Mouse (Mus musculus) forebrain, embryonic 11.5 days (tissue): ENCODE data around the gene Foxr1. TPM values are rescaled to one million over a fixed set of nuclear protein-coding genes. Genes with fewer than 3 reads are reported as not detected.
"Not testable (repeated sequence)": the region's sequence is repeated elsewhere in the genome, so short reads cannot be mapped to it uniquely, and the experiment has no call there.

ENCODE experiments used
- ATAC-seq: fragments of 200-750 bp; cut with Nextera tagmentation; replicated peaks from 2 replicates; pipeline ENCODE4 v1.8.0; 2017; ENCODE audit warnings: moderate TSS enrichment; ENCODE audit not compliant: low FRiP score
- DNase-seq: peaks from one replicate; pipeline ENCODE4 v3.0.0-alpha.2; 2017; ENCODE audit warnings: low spot score
- H3K27ac ChIP-seq: fragments of 300-500 bp; sonication (generic); 2 replicates; pipeline ENCODE4 v1.5.1; 2014; ENCODE audit warnings: low read depth, low read length
- H3K27me3 ChIP-seq: fragments of 300-500 bp; sonication (generic); 2 replicates; pipeline ENCODE4 v1.6.1; 2014; ENCODE audit warnings: mild to moderate bottlenecking, low read length, mixed read lengths; ENCODE audit not compliant: control insufficient read depth, insufficient read depth
- H3K36me3 ChIP-seq: fragments of 300-500 bp; sonication (generic); 2 replicates; pipeline ENCODE4 v1.6.1; 2014; ENCODE audit warnings: mild to moderate bottlenecking, low read length, moderate library complexity, mixed read lengths; ENCODE audit not compliant: control insufficient read depth, insufficient read depth
- H3K4me1 ChIP-seq: fragments of 300-500 bp; sonication (generic); replicated peaks from 2 replicates; pipeline ENCODE4 v1.6.1; 2014; ENCODE audit warnings: low read length, mixed read lengths; ENCODE audit not compliant: control insufficient read depth, insufficient read depth
- H3K4me2 ChIP-seq: fragments of 300-500 bp; sonication (generic); 2 replicates; pipeline ENCODE4 v1.6.1; 2014; ENCODE audit warnings: low read depth, mild to moderate bottlenecking, low read length, moderate library complexity, mixed read lengths; ENCODE audit not compliant: severe bottlenecking
- H3K4me3 ChIP-seq: fragments of 300-500 bp; sonication (generic); 2 replicates; pipeline ENCODE4 v1.5.1; 2014; ENCODE audit warnings: low read depth, low read length
- H3K9ac ChIP-seq: fragments of 300-500 bp; sonication (generic); 2 replicates; pipeline ENCODE4 v1.6.1; 2014; ENCODE audit warnings: low read length
- H3K9me3 ChIP-seq: fragments of 300-500 bp; sonication (generic); 2 replicates; pipeline ENCODE4 v1.6.1; 2016; ENCODE audit warnings: low read length, mixed read lengths; ENCODE audit not compliant: control insufficient read depth
- WGBS: fragments of 180-500 bp; shearing (Covaris S2); extraction: QIAGEN DNeasy Blood & Tissue Kit; methylation state at CpG from one replicate; pipeline ENCODE4 v1.1.7; 2014; 5-methylcytosine and 5-hydroxymethylcytosine counted together
- polyA plus RNA-seq: library from polyadenylated mRNA; unstranded; fragments of >200 nt; fragmentation: Nextera tagmentation; extraction: Ambion mirVana; gene quantifications from 2 replicates; pipeline ENCODE4 v1.2.1, GENCODE M21; 2014

Foxr1 gene
- polyA plus RNA-seq, 1 experiment from 2014 or later: not detected

DNA sequence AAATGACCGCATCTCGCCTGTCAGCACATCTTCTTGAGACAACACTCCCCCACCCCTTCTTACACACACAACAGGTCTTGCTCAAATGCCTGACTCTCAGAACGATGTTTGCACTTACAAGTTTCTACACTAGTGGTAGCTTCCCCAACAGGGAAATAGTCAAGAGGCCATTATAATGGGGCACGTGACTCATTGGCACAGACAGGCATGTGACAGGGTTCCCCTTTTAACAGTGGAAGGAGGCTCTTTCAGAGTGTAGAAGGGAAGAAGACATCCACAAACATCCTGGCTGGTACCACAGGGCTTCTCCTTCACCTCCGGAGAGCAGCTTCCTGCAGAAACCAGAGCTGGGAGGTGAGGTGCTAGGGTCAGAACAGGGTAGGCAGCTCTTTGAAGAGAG lies 21.0 kb upstream of the Foxr1 start:
- H3K4me3 ChIP-seq: no peak overlapping the region
- no peaks in the 10 kb centered on the region for H3K36me3 ChIP-seq
- H3K27ac ChIP-seq: no peak overlapping the region
- no peaks in the 10 kb centered on the region for H3K9me3 ChIP-seq
- 86% methylated on average over 5 of the region's 5 CpGs for WGBS
- peaks cover 7% of the 10 kb centered on the region for H3K4me1 ChIP-seq
- ATAC-seq: no peak
- H3K9ac ChIP-seq: no peak overlapping the region
- H3K4me2 ChIP-seq: no peak overlapping the region
- no peaks in the 10 kb centered on the region for H3K27me3 ChIP-seq
- DNase-seq: no peak

DNA sequence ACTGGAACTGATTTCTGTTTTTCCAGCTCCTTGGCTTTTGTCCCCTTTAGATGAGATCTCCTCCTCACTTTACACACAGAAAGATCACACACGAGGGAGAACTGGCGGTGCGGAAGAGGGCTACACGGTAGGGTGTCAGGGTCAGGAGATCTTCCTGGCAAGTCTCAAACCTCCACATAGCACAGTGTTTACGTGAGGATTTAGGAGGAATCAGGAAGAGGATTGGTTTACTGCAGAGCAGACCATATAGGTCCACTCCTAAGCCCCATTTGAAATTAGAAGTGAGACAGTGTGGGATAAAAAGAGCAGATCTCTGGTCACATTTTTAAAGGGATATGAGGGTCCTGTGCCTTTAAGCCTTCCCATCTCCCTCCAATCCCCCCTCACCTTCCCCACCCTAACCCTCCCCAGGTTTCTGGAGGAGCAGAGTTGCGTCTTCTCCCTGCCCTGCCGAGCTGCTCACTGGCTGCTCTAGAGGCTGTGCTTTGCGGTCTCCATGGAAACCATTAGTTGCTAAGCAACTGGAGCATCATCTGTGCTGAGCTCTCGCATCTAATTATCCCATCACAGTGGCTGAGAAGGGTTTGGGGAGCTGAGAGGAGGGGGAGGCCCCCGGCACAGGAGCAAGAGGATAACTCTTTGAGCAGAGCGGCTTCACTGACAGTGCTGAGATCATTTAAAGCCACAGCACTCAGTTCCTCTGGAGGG lies 16.3 kb upstream of the Foxr1 start:
- WGBS: 1% methylated on average over 11 of the region's 11 CpGs
- H3K9ac ChIP-seq: peak overlapping the region; percentile 16
- H3K4me3 ChIP-seq: no peak overlapping the region

DNA sequence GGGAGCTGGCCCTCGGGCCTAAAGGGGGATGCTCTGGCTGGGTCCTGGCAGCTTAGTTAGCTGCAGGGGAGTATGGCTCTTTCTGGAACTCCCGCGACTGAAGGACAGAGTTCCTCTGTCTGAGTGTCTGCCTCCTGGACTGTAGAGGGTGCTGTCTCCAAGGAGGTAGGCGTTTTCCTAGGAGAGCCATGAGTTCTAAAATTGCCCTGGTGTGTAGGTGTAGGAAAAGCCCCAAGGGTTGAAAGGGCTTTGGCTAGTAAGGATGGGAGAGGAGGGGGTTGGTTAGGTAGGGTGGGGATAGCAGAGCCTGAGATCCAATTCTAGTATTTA lies 13.9 kb upstream of the Foxr1 start, which contains the start of gene Upk2:
TSS of gene Upk2 (minus strand) at position 86 of the 330 bp plus-strand sequence.
- no peaks in the 10 kb centered on the region for H3K27me3 ChIP-seq
- no peak for ATAC-seq

More for the DNA sequence above, 16.3 kb upstream of the Foxr1 start:
- H3K4me2 ChIP-seq: peak overlapping the region; percentile 32; the same call in 1 of the 2 replicates
- H3K27me3 ChIP-seq: no peaks in the 10 kb centered on the region
- ATAC-seq (peak; percentile 94), DNase-seq (peak; percentile 88)
- H3K4me1 ChIP-seq: peaks cover 16% of the 10 kb centered on the region
- peak overlapping the region; percentile 86 for H3K27ac ChIP-seq
- H3K36me3 ChIP-seq: no peaks in the 10 kb centered on the region
- no peaks in the 10 kb centered on the region for H3K9me3 ChIP-seq

GRCm38 (mm10) chr9:44454132-44454890 lies 13.4 kb upstream of the Foxr1 start:
- Histone ChIP-seq H3K4me1 (peaks cover 16% of the 10 kb centered on the region), H3K9ac (no peak overlapping the region), H3K4me2 (0 out of 2 replicates have a peak overlapping the region, but pooled peaks have one; percentile 8), H3K27me3 (no peaks in the 10 kb centered on the region), H3K27ac (no peak overlapping the region), H3K9me3 (no peaks in the 10 kb centered on the region), H3K36me3 (no peaks in the 10 kb centered on the region), H3K4me3 (no peak overlapping the region)
- peak; percentile 92 for DNase-seq
- 7% methylated on average over 14 of the region's 14 CpGs for WGBS
- ATAC-seq: peak; percentile 73

More for the DNA sequence above, 13.9 kb upstream of the Foxr1 start, which contains the start of gene Upk2:
- Histone ChIP-seq H3K4me3 (no peak within 1 kb of the TSS), H3K9me3 (no peaks in the 10 kb centered on the region), H3K36me3 (no peaks in the 10 kb centered on the region), H3K27ac (no peak within 1 kb of the TSS), H3K4me1 (peaks cover 16% of the 10 kb centered on the region), H3K4me2 (0 out of 2 replicates have a peak within 1 kb of the TSS, but pooled peaks have one; percentile 8), H3K9ac (no peak within 1 kb of the TSS)
- no peak for DNase-seq
- 24% methylated on average over 4 of the region's 4 CpGs for WGBS

GRCm38 (mm10) chr9:44450387-44450786 lies 9.5 kb upstream of the Foxr1 start:
- Histone ChIP-seq H3K27me3 (no peaks in the 10 kb centered on the region), H3K4me3 (no peak overlapping the region), H3K36me3 (no peaks in the 10 kb centered on the region), H3K4me1 (peaks cover 5% of the 10 kb centered on the region; the same call in 1 of the 2 replicates), H3K9ac (no peak overlapping the region), H3K9me3 (no peaks in the 10 kb centered on the region), H3K27ac (no peak overlapping the region), H3K4me2 (no peak overlapping the region)
- DNase-seq (no peak), ATAC-seq (no peak)

- not testable (repeated sequence) for H3K36me3 ChIP-seq, H3K9me3 ChIP-seq, H3K27me3 ChIP-seq, H3K9ac ChIP-seq, H3K4me2 ChIP-seq, DNase-seq, H3K4me1 ChIP-seq, H3K27ac ChIP-seq, ATAC-seq, H3K4me3 ChIP-seq
- 85% methylated on average over 7 of the region's 7 CpGs for WGBS
These were observed 3.6 kb upstream of the Foxr1 start for GRCm38 (mm10) chr9:44444402-44445025.

- DNase-seq: no peak
- Histone ChIP-seq H3K4me3 (no peak overlapping the region), H3K27me3 (no peaks in the 10 kb centered on the region), H3K9me3 (no peaks in the 10 kb centered on the region), H3K36me3 (no peaks in the 10 kb centered on the region), H3K9ac (no peak overlapping the region), H3K4me1 (no peaks in the 10 kb centered on the region), H3K27ac (no peak overlapping the region), H3K4me2 (no peak overlapping the region)
- WGBS: 91% methylated on average over 6 of the region's 6 CpGs
- ATAC-seq: no peak
These were observed 5.2 kb downstream of the Foxr1 start for GRCm38 (mm10) chr9:44435747-44436146.

- H3K27ac ChIP-seq: no peak overlapping the region
- H3K4me2 ChIP-seq: no peak overlapping the region
- H3K4me1 ChIP-seq: no peaks in the 10 kb centered on the region
- DNase-seq: no peak
- H3K36me3 ChIP-seq: no peaks in the 10 kb centered on the region
- no peak for ATAC-seq
- no peaks in the 10 kb centered on the region for H3K27me3 ChIP-seq
- no peaks in the 10 kb centered on the region for H3K9me3 ChIP-seq
- no peak overlapping the region for H3K9ac ChIP-seq
- 58% methylated on average over 5 of the region's 5 CpGs for WGBS
- no peak overlapping the region for H3K4me3 ChIP-seq
These were observed 8.3 kb downstream of the Foxr1 start for GRCm38 (mm10) chr9:44432577-44433185.
